Mouse (Mus musculus): ENCODE results near the gene Fermt2. TPM values are rescaled to one million over a fixed set of nuclear protein-coding genes. Genes with fewer than 3 reads are reported as not detected.

The Fermt2 gene
- total RNA-seq, 2 experiments from 2014 or later = not detected

GRCm38 (mm10) chr14:45441291-45441690 is 88.6 kb downstream of the Fermt2 start:
- no peak for ATAC-seq (replicated peaks; ENCODE audit: poor library complexity, severe bottlenecking)

GRCm38 (mm10) chr14:45439387-45439786 is 90.5 kb downstream of the Fermt2 start:
- ATAC-seq (replicated peaks; ENCODE audit: poor library complexity, severe bottlenecking) = no peak

GRCm38 (mm10) chr14:45438931-45439275 is 91.0 kb downstream of the Fermt2 start:
- no peak for ATAC-seq (replicated peaks; ENCODE audit: poor library complexity, severe bottlenecking)

- ATAC-seq (replicated peaks; ENCODE audit: poor library complexity, severe bottlenecking) = no peak
Observed at GRCm38 (mm10) chr14:45438250-45438930, 91.5 kb downstream of the Fermt2 start.

GRCm38 (mm10) chr14:45434220-45434619 is 95.7 kb downstream of the Fermt2 start:
- ATAC-seq (replicated peaks; ENCODE audit: poor library complexity, severe bottlenecking) = no peak

GRCm38 (mm10) chr14:45432003-45432402 is 97.9 kb downstream of the Fermt2 start:
- 0 out of 2 replicates have a peak, but pooled peaks have one; percentile 30 for ATAC-seq (replicated peaks; ENCODE audit: poor library complexity, severe bottlenecking)

- ATAC-seq (replicated peaks; ENCODE audit: poor library complexity, severe bottlenecking) = no peak
Observed at GRCm38 (mm10) chr14:45430066-45430842, 99.7 kb downstream of the Fermt2 start.

GRCm38 (mm10) chr14:45423220-45423619 is 106.7 kb downstream of the Fermt2 start:
- ATAC-seq (replicated peaks; ENCODE audit: poor library complexity, severe bottlenecking) = peak; percentile 56

- ATAC-seq (replicated peaks; ENCODE audit: poor library complexity, severe bottlenecking) = no peak
Observed at GRCm38 (mm10) chr14:45422371-45422770, 107.5 kb downstream of the Fermt2 start.

GRCm38 (mm10) chr14:45419323-45419722 is 110.6 kb downstream of the Fermt2 start:
- no peak for ATAC-seq (replicated peaks; ENCODE audit: poor library complexity, severe bottlenecking)

- ATAC-seq (replicated peaks; ENCODE audit: poor library complexity, severe bottlenecking) = no peak
Observed at GRCm38 (mm10) chr14:45418553-45418952, 111.4 kb downstream of the Fermt2 start.

GRCm38 (mm10) chr14:45416265-45416664 is 113.7 kb downstream of the Fermt2 start:
- no peak for ATAC-seq (replicated peaks; ENCODE audit: poor library complexity, severe bottlenecking)

Other genes with a start within 250 kb of the Fermt2 start
- gene Ero1l, start 211.3 kb downstream of the Fermt2 start, total RNA-seq (2014; fragmentation: Nextera tagmentation) = 92.0 and 114 TPM in 2 replicates
- 55.0 and 73.0 TPM in 2 replicates for gene Ero1l, start 211.3 kb downstream of the Fermt2 start, total RNA-seq (2017)
- 136 and 145 TPM in 2 replicates for gene Psmc6, start 200.3 kb downstream of the Fermt2 start, total RNA-seq (2014; fragmentation: Nextera tagmentation)
- gene Psmc6, start 200.3 kb downstream of the Fermt2 start, total RNA-seq (2017) = 221 and 284 TPM in 2 replicates
- gene Styx, start 179.0 kb downstream of the Fermt2 start, total RNA-seq (2014; fragmentation: Nextera tagmentation) = 26.8 and 30.6 TPM in 2 replicates
- 13.2 and 16.7 TPM in 2 replicates for gene Styx, start 179.0 kb downstream of the Fermt2 start, total RNA-seq (2017)
- gene Gnpnat1, start 125.2 kb downstream of the Fermt2 start, total RNA-seq (2014; fragmentation: Nextera tagmentation) = 42.0 and 72.4 TPM in 2 replicates
- 30.2 and 50.2 TPM in 2 replicates for gene Gnpnat1, start 125.2 kb downstream of the Fermt2 start, total RNA-seq (2017)
- gene Ddhd1, start 128.0 kb upstream of the Fermt2 start, total RNA-seq (2014; fragmentation: Nextera tagmentation) = 17.7 and 22.1 TPM in 2 replicates
- gene Ddhd1, start 128.0 kb upstream of the Fermt2 start, total RNA-seq (2017) = 22.4 and 22.6 TPM in 2 replicates